Mouse (Mus musculus) common myeloid progenitor, adult 5-6 weeks (primary cell): ENCODE results near the gene Peak1. TPM values are rescaled to one million over a fixed set of nuclear protein-coding genes. Genes with fewer than 3 reads are reported as not detected.

Source experiments
- ATAC-seq: replicated peaks from 2 replicates; pipeline ENCODE4 v1.8.0; 2016; ENCODE audit warnings: low read depth, mild to moderate bottlenecking, moderate TSS enrichment, inconsistent platforms; ENCODE audit not compliant: poor library complexity, severe bottlenecking
- total RNA-seq: library from RNA; stranded (forward); fragments of 200-1000, 187-1606 nt; gene quantifications from 2 replicates; pipeline ENCODE4 v1.2.3, GENCODE M21; 2017

The Peak1 gene
- total RNA-seq, 1 experiment from 2014 or later = 24.8 TPM

GRCm38 (mm10) chr9:56417415-56417947 lies 386 bp downstream of the Peak1 start:
- peak; percentile 23 for ATAC-seq

- ATAC-seq = no peak
These were observed 1.8 kb downstream of the Peak1 start for GRCm38 (mm10) chr9:56415935-56416607.

- no peak for ATAC-seq
These were observed 2.5 kb downstream of the Peak1 start for GRCm38 (mm10) chr9:56415393-56415792.

GRCm38 (mm10) chr9:56414322-56414721 lies 3.5 kb downstream of the Peak1 start:
- ATAC-seq = no peak

GRCm38 (mm10) chr9:56412716-56413115 lies 5.2 kb downstream of the Peak1 start:
- ATAC-seq = 0 out of 2 replicates have a peak, but pooled peaks have one; percentile 24

GRCm38 (mm10) chr9:56409928-56410327 lies 7.9 kb downstream of the Peak1 start:
- ATAC-seq = no peak

GRCm38 (mm10) chr9:56404619-56405018 lies 13.2 kb downstream of the Peak1 start:
- no peak for ATAC-seq

GRCm38 (mm10) chr9:56396306-56396705 lies 21.6 kb downstream of the Peak1 start:
- no peak for ATAC-seq

- ATAC-seq = no peak
These were observed 25.0 kb downstream of the Peak1 start for GRCm38 (mm10) chr9:56392857-56393256.

GRCm38 (mm10) chr9:56382786-56383185 lies 35.1 kb downstream of the Peak1 start:
- no peak for ATAC-seq

- no peak for ATAC-seq
These were observed 43.5 kb downstream of the Peak1 start for GRCm38 (mm10) chr9:56374401-56374800.

- ATAC-seq = no peak
These were observed 47.2 kb downstream of the Peak1 start for GRCm38 (mm10) chr9:56370710-56371109.

GRCm38 (mm10) chr9:56368814-56369213 lies 49.1 kb downstream of the Peak1 start:
- no peak for ATAC-seq

- no peak for ATAC-seq
These were observed 54.6 kb downstream of the Peak1 start for GRCm38 (mm10) chr9:56363306-56363705.

- ATAC-seq = no peak
These were observed 58.6 kb downstream of the Peak1 start for GRCm38 (mm10) chr9:56359261-56359660.

- ATAC-seq = no peak
These were observed 62.7 kb downstream of the Peak1 start for GRCm38 (mm10) chr9:56355186-56355585.

- no peak for ATAC-seq
These were observed 71.5 kb downstream of the Peak1 start for GRCm38 (mm10) chr9:56346321-56346720.

GRCm38 (mm10) chr9:56339426-56340195 lies 78.3 kb downstream of the Peak1 start:
- ATAC-seq = no peak

- ATAC-seq = no peak
These were observed 83.5 kb downstream of the Peak1 start for GRCm38 (mm10) chr9:56334363-56334762.

GRCm38 (mm10) chr9:56332774-56333173 lies 85.1 kb downstream of the Peak1 start:
- no peak for ATAC-seq

- no peak for ATAC-seq
These were observed 91.3 kb downstream of the Peak1 start for GRCm38 (mm10) chr9:56326511-56327005.
